Mouse (Mus musculus) MEL (cell line): ENCODE measurements around the gene P2rx1. TPM values are rescaled to one million over a fixed set of nuclear protein-coding genes. Genes with fewer than 3 reads are reported as not detected.

Experiments
- DNase-seq: peaks from one replicate; pipeline ENCODE4 v3.0.0; 2011; ENCODE audit warnings: low read depth, low spot score
- H3K27ac ChIP-seq: 2 replicates; pipeline ENCODE4 v1.5.1; 2012; ENCODE audit warnings: low read depth, mild to moderate bottlenecking, control low read depth, low read length, moderate library complexity; ENCODE audit not compliant: control insufficient read depth
- H3K27me3 ChIP-seq, 2 experiments: fragments of 150-350 bp in 1 of 2; sonication (generic) in 1 of 2; 2 replicates each; pipeline ENCODE4 v1.6.1; 2012; ENCODE audit warnings: low read length in 2 of 2, mild to moderate bottlenecking in 2 of 2, improper control_type of control experiment in 1 of 2, moderate library complexity in 1 of 2; ENCODE audit not compliant: insufficient read depth in 2 of 2, control insufficient read depth in 1 of 2
- H3K36me3 ChIP-seq, 2 experiments: 2 replicates each; pipeline ENCODE4 v1.6.1; 2012 to 2014; ENCODE audit warnings: low read length in 2 of 2, improper control_type of control experiment in 1 of 2, inconsistent platforms in 1 of 2, mild to moderate bottlenecking in 1 of 2; ENCODE audit not compliant: insufficient read depth in 2 of 2, control insufficient read depth in 1 of 2
- H3K4me1 ChIP-seq, 2 experiments: fragments of 150-350 bp in 1 of 2; sonication (generic) in 1 of 2; 2 replicates each; pipeline ENCODE4 v1.6.1; 2012; ENCODE audit warnings: low read length in 2 of 2, improper control_type of control experiment in 1 of 2, mild to moderate bottlenecking in 1 of 2; ENCODE audit not compliant: insufficient read depth in 2 of 2, control insufficient read depth in 1 of 2
- H3K4me3 ChIP-seq, 2 experiments: fragments of 150-350 bp in 1 of 2; sonication (generic) in 1 of 2; 2 replicates each; pipeline ENCODE4 v1.5.1; 2012; ENCODE audit warnings: low read depth in 2 of 2, low read length in 2 of 2, mild to moderate bottlenecking in 2 of 2, moderate library complexity in 2 of 2, control low read depth in 1 of 2, improper control_type of control experiment in 1 of 2; ENCODE audit not compliant: control insufficient read depth in 1 of 2, insufficient read depth in 1 of 2
- H3K79me2 ChIP-seq: 2 replicates; pipeline ENCODE4 v1.6.1; 2012; ENCODE audit warnings: mild to moderate bottlenecking, low read length, moderate library complexity; ENCODE audit not compliant: control insufficient read depth, poor library complexity, insufficient read depth
- H3K9ac ChIP-seq: 2 replicates; pipeline ENCODE4 v1.6.1; 2012; ENCODE audit warnings: low read depth, mild to moderate bottlenecking, control low read depth, low read length, moderate library complexity; ENCODE audit not compliant: control insufficient read depth, poor library complexity, severe bottlenecking
- H3K9me3 ChIP-seq: fragments of 150-350 bp; sonication (generic); replicated peaks from 2 replicates; pipeline ENCODE4 v1.6.1; 2012; ENCODE audit warnings: mild to moderate bottlenecking, low read length, improper control_type of control experiment, moderate library complexity; ENCODE audit not compliant: insufficient read depth
- BHLHE40 ChIP-seq: IDR thresholded peaks from 2 replicates; pipeline ENCODE4 v1.6.1; 2012; ENCODE audit warnings: low read depth, mild to moderate bottlenecking, inconsistent platforms, low read length, improper control_type of control experiment, borderline replicate concordance
- CHD1 ChIP-seq: IDR thresholded peaks from 2 replicates; pipeline ENCODE4 v1.6.1; 2012; ENCODE audit warnings: low read depth, mild to moderate bottlenecking, inconsistent platforms, low read length, improper control_type of control experiment
- CHD2 ChIP-seq: IDR thresholded peaks from 2 replicates; pipeline ENCODE4 v1.6.1; 2011; ENCODE audit warnings: low read length, improper control_type of control experiment
- CTCF ChIP-seq, 3 experiments: IDR thresholded peaks in 2 of 3; conservative IDR thresholded peaks in 1 of 3; 2 replicates each; pipeline ENCODE4 v1.5.1; 2011 to 2012; ENCODE audit warnings: low read length in 3 of 3, low read depth in 2 of 3, mild to moderate bottlenecking in 2 of 3, improper control_type of control experiment in 1 of 3, inconsistent platforms in 1 of 3, mixed read lengths in 1 of 3, moderate library complexity in 1 of 3; ENCODE audit not compliant: control insufficient read depth in 1 of 3, insufficient read depth in 1 of 3, poor library complexity in 1 of 3, severe bottlenecking in 1 of 3
- E2F4 ChIP-seq: IDR thresholded peaks from 2 replicates; pipeline ENCODE4 v1.6.1; 2011; ENCODE audit warnings: low read depth, low read length, improper control_type of control experiment, borderline replicate concordance
- ELF1 ChIP-seq: IDR thresholded peaks from 2 replicates; pipeline ENCODE4 v1.6.1; 2014; ENCODE audit warnings: low read depth, mild to moderate bottlenecking, inconsistent platforms, low read length, improper control_type of control experiment, moderate library complexity
- EP300 ChIP-seq, 2 experiments: IDR thresholded peaks; 2 replicates each; pipeline ENCODE4 v1.6.1; 2011; ENCODE audit warnings: improper control_type of control experiment in 2 of 2, low read length in 2 of 2, low read depth in 1 of 2, mild to moderate bottlenecking in 1 of 2
- ETS1 ChIP-seq: IDR thresholded peaks from 2 replicates; pipeline ENCODE4 v1.6.1; 2012; ENCODE audit warnings: low read depth, mild to moderate bottlenecking, inconsistent platforms, low read length, improper control_type of control experiment, moderate library complexity
- GATA1 ChIP-seq: IDR thresholded peaks from 2 replicates; pipeline ENCODE4 v1.6.1; 2011; ENCODE audit warnings: low read depth, low read length, improper control_type of control experiment
- HCFC1 ChIP-seq: IDR thresholded peaks from 2 replicates; pipeline ENCODE4 v1.6.1; 2012; ENCODE audit warnings: low read depth, mild to moderate bottlenecking, inconsistent platforms, low read length, improper control_type of control experiment, moderate library complexity
- JUND ChIP-seq: IDR thresholded peaks from 2 replicates; pipeline ENCODE4 v1.6.1; 2011; ENCODE audit warnings: low read depth, mild to moderate bottlenecking, improper control_type of control experiment, low read length
- KAT2A ChIP-seq: conservative IDR thresholded peaks from 2 replicates; pipeline ENCODE4 v1.6.1; 2012; ENCODE audit warnings: low read depth, low read length, improper control_type of control experiment, inconsistent platforms
- MAFK ChIP-seq: IDR thresholded peaks from 2 replicates; pipeline ENCODE4 v1.6.1; 2011; ENCODE audit warnings: low read depth, mild to moderate bottlenecking, low read length, improper control_type of control experiment, borderline replicate concordance
- MAX ChIP-seq: IDR thresholded peaks from 2 replicates; pipeline ENCODE4 v1.6.1; 2011; ENCODE audit warnings: low read length, improper control_type of control experiment
- MAZ ChIP-seq: IDR thresholded peaks from 2 replicates; pipeline ENCODE4 v1.6.1; 2012; ENCODE audit warnings: low read depth, mild to moderate bottlenecking, inconsistent platforms, low read length, improper control_type of control experiment
- MEF2A ChIP-seq: IDR thresholded peaks from 2 replicates; pipeline ENCODE4 v1.6.1; 2014; ENCODE audit warnings: low read depth, mild to moderate bottlenecking, inconsistent platforms, low read length, improper control_type of control experiment; ENCODE audit not compliant: poor library complexity, insufficient replicate concordance, severe bottlenecking; ENCODE audit errors: extremely low read depth
- MXI1 ChIP-seq: IDR thresholded peaks from 2 replicates; pipeline ENCODE4 v1.6.1; 2011; ENCODE audit warnings: mild to moderate bottlenecking, low read depth, low read length, improper control_type of control experiment
- MYB ChIP-seq: IDR thresholded peaks from 2 replicates; pipeline ENCODE4 v1.6.1; 2011; ENCODE audit warnings: mild to moderate bottlenecking, low read depth, low read length, improper control_type of control experiment
- MYC ChIP-seq: IDR thresholded peaks from 2 replicates; pipeline ENCODE4 v1.6.1; 2011; ENCODE audit warnings: low read depth, mild to moderate bottlenecking, low read length, improper control_type of control experiment, moderate library complexity
- NELFE ChIP-seq: IDR thresholded peaks from 2 replicates; pipeline ENCODE4 v1.6.1; 2011; ENCODE audit warnings: low read depth, low read length, improper control_type of control experiment
- NRF1 ChIP-seq: IDR thresholded peaks from 2 replicates; pipeline ENCODE4 v1.6.1; 2014; ENCODE audit warnings: low read depth, mild to moderate bottlenecking, inconsistent platforms, low read length, improper control_type of control experiment, moderate library complexity; ENCODE audit not compliant: poor library complexity, insufficient read depth, severe bottlenecking
- POLR2A ChIP-seq, 2 experiments: IDR thresholded peaks; 2 replicates each; pipeline ENCODE4 v1.6.1; 2011 to 2012; ENCODE audit warnings: low read length in 2 of 2, mild to moderate bottlenecking in 2 of 2, control low read depth in 1 of 2, improper control_type of control experiment in 1 of 2, low read depth in 1 of 2, moderate library complexity in 1 of 2; ENCODE audit not compliant: control insufficient read depth in 1 of 2, insufficient read depth in 1 of 2, poor library complexity in 1 of 2
- POLR2AphosphoS2 ChIP-seq: IDR thresholded peaks from 2 replicates; pipeline ENCODE4 v1.6.1; 2011; ENCODE audit warnings: low read length, improper control_type of control experiment
- POLR2AphosphoS5 ChIP-seq: IDR thresholded peaks from 2 replicates; pipeline ENCODE4 v1.6.1; 2012; ENCODE audit warnings: low read depth, borderline replicate concordance, mild to moderate bottlenecking, inconsistent platforms, low read length, moderate library complexity, mixed read lengths
- RAD21 ChIP-seq: IDR thresholded peaks from 2 replicates; pipeline ENCODE4 v1.6.1; 2011; ENCODE audit warnings: mild to moderate bottlenecking, low read depth, low read length, improper control_type of control experiment
- RCOR1 ChIP-seq: IDR thresholded peaks from 2 replicates; pipeline ENCODE4 v1.6.1; 2012; ENCODE audit warnings: low read depth, mild to moderate bottlenecking, inconsistent platforms, low read length, improper control_type of control experiment
- SIN3A ChIP-seq: IDR thresholded peaks from 2 replicates; pipeline ENCODE4 v1.6.1; 2012; ENCODE audit warnings: low read length, improper control_type of control experiment, inconsistent platforms
- SMC3 ChIP-seq: IDR thresholded peaks from 2 replicates; pipeline ENCODE4 v1.6.1; 2011; ENCODE audit warnings: low read depth, low read length, improper control_type of control experiment
- TAL1 ChIP-seq: IDR thresholded peaks from 2 replicates; pipeline ENCODE4 v1.6.1; 2012; ENCODE audit warnings: mild to moderate bottlenecking, inconsistent platforms, low read length, moderate library complexity, mixed read lengths
- TBP ChIP-seq: IDR thresholded peaks from 2 replicates; pipeline ENCODE4 v1.8.0; 2011; ENCODE audit warnings: low read depth, low read length, improper control_type of control experiment
- TCF12 ChIP-seq: IDR thresholded peaks from 2 replicates; pipeline ENCODE4 v1.6.1; 2014; ENCODE audit warnings: low read depth, mild to moderate bottlenecking, inconsistent platforms, low read length, improper control_type of control experiment, moderate library complexity
- UBTF ChIP-seq: IDR thresholded peaks from 2 replicates; pipeline ENCODE4 v1.6.1; 2012; ENCODE audit warnings: low read depth, mild to moderate bottlenecking, inconsistent platforms, low read length, improper control_type of control experiment, moderate library complexity, borderline replicate concordance; ENCODE audit not compliant: insufficient read depth
- USF1 ChIP-seq: IDR thresholded peaks from 2 replicates; pipeline ENCODE4 v1.6.1; 2014; ENCODE audit warnings: low read depth, mild to moderate bottlenecking, inconsistent platforms, low read length, improper control_type of control experiment, moderate library complexity
- USF2 ChIP-seq, 2 experiments: IDR thresholded peaks; 2 replicates each; pipeline ENCODE4 v1.6.1; 2011 to 2012; ENCODE audit warnings: improper control_type of control experiment in 2 of 2, low read length in 2 of 2, borderline replicate concordance in 1 of 2, inconsistent platforms in 1 of 2, low read depth in 1 of 2, mild to moderate bottlenecking in 1 of 2; ENCODE audit not compliant: insufficient read depth in 1 of 2
- ZC3H11A ChIP-seq: IDR thresholded peaks from 2 replicates; pipeline ENCODE4 v1.6.1; 2012; ENCODE audit warnings: low read depth, mild to moderate bottlenecking, inconsistent platforms, low read length, improper control_type of control experiment
- ZKSCAN1 ChIP-seq: IDR thresholded peaks from 2 replicates; pipeline ENCODE4 v1.6.1; 2012; ENCODE audit warnings: low read depth, mild to moderate bottlenecking, inconsistent platforms, low read length, improper control_type of control experiment, moderate library complexity
- ZMIZ1 ChIP-seq: IDR thresholded peaks from 2 replicates; pipeline ENCODE4 v1.6.1; 2012; ENCODE audit warnings: low read depth, mild to moderate bottlenecking, inconsistent platforms, low read length, improper control_type of control experiment, moderate library complexity
- ZNF384 ChIP-seq: IDR thresholded peaks from 2 replicates; pipeline ENCODE4 v1.6.1; 2012; ENCODE audit warnings: low read depth, mild to moderate bottlenecking, inconsistent platforms, low read length, improper control_type of control experiment
- polyA plus RNA-seq, 2 experiments: library from polyadenylated mRNA; stranded (reverse) in 1 of 2; unstranded in 1 of 2; fragments of >175 nt in 1 of 2; fragments of >200 nt in 1 of 2; gene quantifications; 2 replicates each; pipeline versions ENCODE4 v1.2.1 to v1.2.4; 2012; ENCODE audit warnings: low replicate concordance in 2 of 2, low read depth in 1 of 2; ENCODE audit not compliant: insufficient read length in 2 of 2, insufficient read depth in 1 of 2, missing spikeins in 1 of 2
- total RNA-seq: library from RNA; depleted of rRNA; stranded (reverse); fragments of 300-350 nt; gene quantifications from 2 replicates; pipeline ENCODE4 v1.2.3, GENCODE M21; 2012

Gene P2rx1
- total and polyA plus RNA-seq, 3 experiments = 3.0 to 8.1 TPM; not detected in 1

- no peaks in the 10 kb centered on the region for H3K9me3 ChIP-seq
- H3K27ac ChIP-seq = peak overlapping the region; percentile 65
- peaks cover 11 to 32% of the 10 kb centered on the region in 2 experiments for H3K36me3 ChIP-seq
- no peak overlapping the region for H3K9ac ChIP-seq
- DNase-seq = peak; percentile 87
- H3K27me3 ChIP-seq = no peaks in the 10 kb centered on the region
- H3K4me3 ChIP-seq = no peak overlapping the region
- H3K79me2 ChIP-seq = peaks cover 18% of the 10 kb centered on the region
- peaks cover 15 to 18% of the 10 kb centered on the region in 2 experiments for H3K4me1 ChIP-seq
- TF ChIP-seq TAL1 (peak; percentile 48), E2F4 (no peak), MAZ (0 out of 2 replicates have a peak, but pooled peaks have one; percentile 25), MYB (no peak), NRF1 (no peak), ELF1 (no peak), RAD21 (no peak), MXI1 (no peak; the same call in 1 of the 2 replicates), TCF12 (peak; percentile 74), KAT2A (no peak), GATA1 (peak; percentile 90), ZNF384 (no peak), SMC3 (no peak), UBTF (no peak), MAX (no peak), POLR2AphosphoS5 (no peak), POLR2A (IDR thresholded peaks at IDR 0.05; ENCODE audit: control insufficient read depth in 1 of 2, insufficient read depth in 1 of 2, low read depth in 1 of 2, low read length in 2 of 2, poor library complexity in 1 of 2) (no peak), TBP (no peak), SIN3A (peak; percentile 85), ZMIZ1 (no peak), EP300 (IDR thresholded peaks at IDR 0.05; ENCODE audit: low read depth in 1 of 2, low read length in 2 of 2) (peak; percentile 88 to 90), CTCF (IDR thresholded peaks at IDR 0.05 in 2 of 3, conservative IDR thresholded peaks at IDR 0.05 in 1 of 3; ENCODE audit: control insufficient read depth in 1 of 3, insufficient read depth in 1 of 3, low read depth in 2 of 3, low read length in 3 of 3, poor library complexity in 1 of 3, severe bottlenecking in 1 of 3) (no peak), MEF2A (peak; percentile 91; the same call in 1 of the 2 replicates), NELFE (no peak), RCOR1 (peak; percentile 74; the same call in 1 of the 2 replicates), POLR2AphosphoS2 (no peak), ZC3H11A (no peak), MAFK (no peak; the same call in 1 of the 2 replicates), USF2 (IDR thresholded peaks at IDR 0.05; ENCODE audit: borderline replicate concordance in 1 of 2, insufficient read depth in 1 of 2, low read depth in 1 of 2, low read length in 2 of 2) (no peak), CHD1 (no peak), BHLHE40 (no peak), CHD2 (no peak), HCFC1 (peak; percentile 45; the same call in 1 of the 2 replicates), USF1 (no peak), ETS1 (peak; percentile 88), MYC (peak; percentile 40; the same call in 1 of the 2 replicates), ZKSCAN1 (0 out of 2 replicates have a peak, but pooled peaks have one; percentile 54), JUND (no peak)
These were observed 53.9 kb downstream of the P2rx1 start for GRCm38 (mm10) chr11:73052795-73053194.
